Mouse (Mus musculus): ENCODE measurements around the gene Ptprg. TPM values are rescaled to one million over a fixed set of nuclear protein-coding genes. Genes with fewer than 3 reads are reported as not detected.

The Ptprg gene
- polyA plus RNA-seq, 1 experiment from 2014 or later = 26.5 TPM

GRCm38 (mm10) chr14:11719259-11719658 is 165.9 kb downstream of the Ptprg start:
- Histone ChIP-seq H3K36me3 (ENCODE audit: control insufficient read depth, insufficient read depth, low read length) (no peaks in the 10 kb centered on the region), H3K27ac (ENCODE audit: low read length) (no peak overlapping the region), H3K9ac (ENCODE audit: low read length) (no peak overlapping the region), H3K4me2 (ENCODE audit: low read depth, low read length) (no peak overlapping the region), H3K27me3 (ENCODE audit: control insufficient read depth, insufficient read depth, low read depth, low read length) (no peaks in the 10 kb centered on the region), H3K9me3 (ENCODE audit: control insufficient read depth, low read length) (no peaks in the 10 kb centered on the region), H3K4me1 (replicated peaks; ENCODE audit: control insufficient read depth, insufficient read depth, low read length) (no peaks in the 10 kb centered on the region), H3K4me3 (ENCODE audit: low read length) (no peak overlapping the region)
- no peak for ATAC-seq (ENCODE audit: low read depth)
- WGBS = 58% methylated on average over 7 of the region's 7 CpGs

DNA sequence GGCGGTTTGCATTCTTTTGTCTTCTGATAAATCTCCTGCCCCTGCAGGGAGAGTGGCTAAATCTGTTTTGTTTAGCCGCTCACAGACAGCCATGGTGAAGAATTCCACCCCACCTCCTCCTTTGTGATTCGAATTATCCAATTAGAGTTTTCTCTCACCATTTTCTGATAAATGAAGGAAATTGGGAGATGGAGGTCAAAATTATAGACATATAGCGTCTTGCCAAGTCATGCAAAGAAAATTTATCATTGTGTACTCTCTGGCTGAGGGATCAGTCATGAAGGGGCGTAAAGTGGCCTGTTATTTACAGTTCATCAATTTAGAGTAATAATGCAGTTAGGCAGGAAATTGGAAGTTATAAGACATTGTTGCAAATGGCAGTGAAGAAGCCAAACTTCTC is 168.8 kb downstream of the Ptprg start:
- no peak for ATAC-seq (ENCODE audit: low read depth)
- no peak overlapping the region for H3K4me3 ChIP-seq (ENCODE audit: low read length)
- 68% methylated on average over 5 of the region's 5 CpGs for WGBS

GRCm38 (mm10) chr14:11723876-11724275 is 170.5 kb downstream of the Ptprg start:
- ATAC-seq (ENCODE audit: low read depth) = no peak
- H3K27ac ChIP-seq (ENCODE audit: low read length) = no peak overlapping the region
- 92% methylated on average over 7 of the region's 7 CpGs for WGBS
- H3K4me2 ChIP-seq (ENCODE audit: low read depth, low read length) = no peak overlapping the region
- H3K4me3 ChIP-seq (ENCODE audit: low read length) = no peak overlapping the region
- H3K36me3 ChIP-seq (ENCODE audit: control insufficient read depth, insufficient read depth, low read length) = no peaks in the 10 kb centered on the region
- H3K4me1 ChIP-seq (replicated peaks; ENCODE audit: control insufficient read depth, insufficient read depth, low read length) = no peaks in the 10 kb centered on the region
- H3K27me3 ChIP-seq (ENCODE audit: control insufficient read depth, insufficient read depth, low read depth, low read length) = no peaks in the 10 kb centered on the region
- no peaks in the 10 kb centered on the region for H3K9me3 ChIP-seq (ENCODE audit: control insufficient read depth, low read length)
- H3K9ac ChIP-seq (ENCODE audit: low read length) = no peak overlapping the region

More for the DNA sequence above, 168.8 kb downstream of the Ptprg start:
- no peak overlapping the region for H3K27ac ChIP-seq (ENCODE audit: low read length)
- no peaks in the 10 kb centered on the region for H3K36me3 ChIP-seq (ENCODE audit: control insufficient read depth, insufficient read depth, low read length)
- no peaks in the 10 kb centered on the region for H3K4me1 ChIP-seq (replicated peaks; ENCODE audit: control insufficient read depth, insufficient read depth, low read length)
- no peaks in the 10 kb centered on the region for H3K27me3 ChIP-seq (ENCODE audit: control insufficient read depth, insufficient read depth, low read depth, low read length)
- no peak overlapping the region for H3K9ac ChIP-seq (ENCODE audit: low read length)
- no peak overlapping the region for H3K4me2 ChIP-seq (ENCODE audit: low read depth, low read length)
- H3K9me3 ChIP-seq (ENCODE audit: control insufficient read depth, low read length) = no peaks in the 10 kb centered on the region

DNA sequence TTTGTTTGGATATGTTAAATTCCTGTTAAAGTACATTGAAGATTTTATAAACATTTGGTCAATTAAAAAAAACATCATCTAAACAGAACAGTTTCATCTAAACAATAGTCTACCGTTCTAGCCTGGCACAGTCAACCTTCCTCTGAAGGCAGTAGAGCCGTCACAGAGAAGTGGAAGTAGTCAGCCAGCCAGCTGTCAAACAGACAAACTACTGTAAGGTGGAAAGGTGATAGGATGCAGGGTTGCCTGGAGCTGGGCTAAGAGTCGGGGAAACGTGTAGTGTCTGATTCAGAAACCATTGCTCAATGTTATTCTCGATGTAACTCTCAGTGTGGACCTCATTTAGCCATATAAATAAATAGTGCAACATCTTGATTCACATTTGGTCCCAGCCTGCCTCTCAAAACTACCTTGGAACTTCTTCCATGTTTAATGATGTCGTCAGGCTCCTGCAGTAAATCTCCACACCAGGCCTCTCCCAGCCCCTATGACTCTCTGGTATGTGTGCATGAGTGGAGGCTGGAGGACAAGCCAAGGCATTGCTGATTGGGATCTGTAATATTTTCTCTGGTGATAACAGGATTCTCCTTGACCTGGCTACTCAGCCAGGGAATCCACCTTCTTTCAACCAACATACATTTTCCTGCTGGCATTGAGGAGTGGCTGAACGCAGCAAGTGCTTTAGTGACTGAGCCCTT is 178.0 kb downstream of the Ptprg start:
- Histone ChIP-seq H3K4me2 (ENCODE audit: low read depth, low read length) (no peak overlapping the region), H3K4me3 (ENCODE audit: low read length) (no peak overlapping the region), H3K9ac (ENCODE audit: low read length) (no peak overlapping the region), H3K36me3 (ENCODE audit: control insufficient read depth, insufficient read depth, low read length) (no peaks in the 10 kb centered on the region), H3K27ac (ENCODE audit: low read length) (no peak overlapping the region), H3K27me3 (ENCODE audit: control insufficient read depth, insufficient read depth, low read depth, low read length) (no peaks in the 10 kb centered on the region), H3K9me3 (ENCODE audit: control insufficient read depth, low read length) (no peaks in the 10 kb centered on the region), H3K4me1 (replicated peaks; ENCODE audit: control insufficient read depth, insufficient read depth, low read length) (no peaks in the 10 kb centered on the region; the same call in 1 of the 2 replicates)
- ATAC-seq (ENCODE audit: low read depth) = peak; percentile 68; the same call in 1 of the 2 replicates
- 22% methylated on average over 7 of the region's 7 CpGs for WGBS

GRCm38 (mm10) chr14:11732376-11732775 is 179.0 kb downstream of the Ptprg start:
- Histone ChIP-seq H3K4me2 (ENCODE audit: low read depth, low read length) (no peak overlapping the region), H3K4me1 (replicated peaks; ENCODE audit: control insufficient read depth, insufficient read depth, low read length) (no peaks in the 10 kb centered on the region; the same call in 1 of the 2 replicates), H3K27me3 (ENCODE audit: control insufficient read depth, insufficient read depth, low read depth, low read length) (no peaks in the 10 kb centered on the region), H3K36me3 (ENCODE audit: control insufficient read depth, insufficient read depth, low read length) (no peaks in the 10 kb centered on the region), H3K9ac (ENCODE audit: low read length) (no peak overlapping the region), H3K9me3 (ENCODE audit: control insufficient read depth, low read length) (no peaks in the 10 kb centered on the region), H3K27ac (ENCODE audit: low read length) (no peak overlapping the region), H3K4me3 (ENCODE audit: low read length) (no peak overlapping the region)
- ATAC-seq (ENCODE audit: low read depth) = no peak

GRCm38 (mm10) chr14:11743726-11744125 is 190.4 kb downstream of the Ptprg start:
- WGBS = 84% methylated on average over 1 of the region's 1 CpGs

DNA sequence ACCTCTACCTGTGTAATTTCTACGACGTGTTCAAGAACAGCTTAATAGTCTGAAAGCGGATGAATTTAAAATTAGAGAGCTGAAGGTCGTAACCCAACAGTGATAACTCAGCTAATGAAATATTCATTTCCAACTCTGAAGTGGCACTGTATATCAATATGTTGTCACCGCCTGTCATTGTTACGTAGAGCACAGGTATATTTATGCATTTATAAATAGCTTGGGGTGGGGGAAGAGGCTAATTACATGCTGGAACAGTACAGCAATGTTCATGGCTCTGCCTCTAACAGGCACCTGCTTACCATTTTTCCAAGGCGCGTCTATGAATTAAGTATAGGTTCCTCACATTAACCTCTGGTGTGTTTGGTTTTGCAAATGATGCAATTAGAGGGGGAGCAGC is 199.3 kb downstream of the Ptprg start:
- Histone ChIP-seq H3K36me3 (ENCODE audit: control insufficient read depth, insufficient read depth, low read length) (no peaks in the 10 kb centered on the region), H3K9ac (ENCODE audit: low read length) (no peak overlapping the region), H3K27ac (ENCODE audit: low read length) (no peak overlapping the region), H3K4me1 (replicated peaks; ENCODE audit: control insufficient read depth, insufficient read depth, low read length) (peaks cover 6% of the 10 kb centered on the region), H3K4me3 (ENCODE audit: low read length) (no peak overlapping the region), H3K4me2 (ENCODE audit: low read depth, low read length) (no peak overlapping the region), H3K27me3 (ENCODE audit: control insufficient read depth, insufficient read depth, low read depth, low read length) (no peaks in the 10 kb centered on the region), H3K9me3 (ENCODE audit: control insufficient read depth, low read length) (no peaks in the 10 kb centered on the region)
- ATAC-seq (ENCODE audit: low read depth) = no peak
- 85% methylated on average over 8 of the region's 8 CpGs for WGBS

More at GRCm38 (mm10) chr14:11743726-11744125, 190.4 kb downstream of the Ptprg start:
- H3K27ac ChIP-seq (ENCODE audit: low read length) = no peak overlapping the region
- H3K27me3 ChIP-seq (ENCODE audit: control insufficient read depth, insufficient read depth, low read depth, low read length) = no peaks in the 10 kb centered on the region
- H3K9me3 ChIP-seq (ENCODE audit: control insufficient read depth, low read length) = no peaks in the 10 kb centered on the region
- no peaks in the 10 kb centered on the region; the same call in 1 of the 2 replicates for H3K4me1 ChIP-seq (replicated peaks; ENCODE audit: control insufficient read depth, insufficient read depth, low read length)
- no peak overlapping the region for H3K9ac ChIP-seq (ENCODE audit: low read length)
- no peak overlapping the region for H3K4me2 ChIP-seq (ENCODE audit: low read depth, low read length)
- no peak overlapping the region for H3K4me3 ChIP-seq (ENCODE audit: low read length)
- no peaks in the 10 kb centered on the region for H3K36me3 ChIP-seq (ENCODE audit: control insufficient read depth, insufficient read depth, low read length)
- no peak for ATAC-seq (ENCODE audit: low read depth)

- no peak overlapping the region for H3K27ac ChIP-seq (ENCODE audit: low read length)
- no peaks in the 10 kb centered on the region for H3K27me3 ChIP-seq (ENCODE audit: control insufficient read depth, insufficient read depth, low read depth, low read length)
- H3K4me2 ChIP-seq (ENCODE audit: low read depth, low read length) = no peak overlapping the region
- no peaks in the 10 kb centered on the region for H3K36me3 ChIP-seq (ENCODE audit: control insufficient read depth, insufficient read depth, low read length)
- WGBS = 69% methylated on average over 4 of the region's 4 CpGs
- no peak overlapping the region for H3K4me3 ChIP-seq (ENCODE audit: low read length)
- H3K9ac ChIP-seq (ENCODE audit: low read length) = no peak overlapping the region
- H3K9me3 ChIP-seq (ENCODE audit: control insufficient read depth, low read length) = no peaks in the 10 kb centered on the region
- no peak for ATAC-seq (ENCODE audit: low read depth)
- H3K4me1 ChIP-seq (replicated peaks; ENCODE audit: control insufficient read depth, insufficient read depth, low read length) = peaks cover 6% of the 10 kb centered on the region
Measured at GRCm38 (mm10) chr14:11754656-11755055, 201.3 kb downstream of the Ptprg start.

DNA sequence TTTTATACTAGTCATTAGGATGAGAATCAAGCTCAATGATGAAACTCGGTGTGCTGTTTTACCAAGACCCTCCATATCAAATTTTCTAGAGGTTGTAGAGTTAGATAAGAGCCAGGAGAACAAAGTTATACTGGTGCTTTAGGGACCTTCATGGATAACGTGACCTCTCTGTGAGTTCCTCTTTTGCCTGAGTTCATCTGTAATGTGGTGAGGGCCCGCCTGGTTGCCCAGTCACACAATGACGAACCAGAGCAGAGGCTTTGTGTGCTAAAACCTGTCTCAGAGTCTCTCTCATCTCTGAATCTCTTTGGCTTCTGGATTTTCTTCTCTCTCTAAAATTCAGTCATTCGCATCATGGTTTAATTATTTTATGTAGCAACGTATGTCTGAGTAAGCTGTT is 204.9 kb downstream of the Ptprg start:
- no peak overlapping the region for H3K4me2 ChIP-seq (ENCODE audit: low read depth, low read length)
- H3K27ac ChIP-seq (ENCODE audit: low read length) = no peak overlapping the region
- no peak overlapping the region for H3K4me3 ChIP-seq (ENCODE audit: low read length)
- no peaks in the 10 kb centered on the region for H3K27me3 ChIP-seq (ENCODE audit: control insufficient read depth, insufficient read depth, low read depth, low read length)
- no peak overlapping the region for H3K9ac ChIP-seq (ENCODE audit: low read length)
- no peaks in the 10 kb centered on the region for H3K9me3 ChIP-seq (ENCODE audit: control insufficient read depth, low read length)
- WGBS = 86% methylated on average over 6 of the region's 6 CpGs
- peaks cover 6% of the 10 kb centered on the region for H3K4me1 ChIP-seq (replicated peaks; ENCODE audit: control insufficient read depth, insufficient read depth, low read length)
- no peak for ATAC-seq (ENCODE audit: low read depth)
- no peaks in the 10 kb centered on the region for H3K36me3 ChIP-seq (ENCODE audit: control insufficient read depth, insufficient read depth, low read length)
